ENCODE assay signal across 10 mouse cellular contexts in genomic region chr7:99966011-99966721, GRCm38 (mm10). TPM values are rescaled to one million over a fixed set of nuclear protein-coding genes. Genes with fewer than 3 reads are reported as not detected.
DNase-seq lines count a peak whose midpoint lies in the region; ATAC-seq and TF ChIP-seq lines count a peak whose summit lies in the region.
"Had no signal": no experiment of that assay in that cellular context is flagged by ENCODE, and none has a peak within 500 bp of the region (broad histone marks: within the 10 kb centered on the region; RNA-seq: fewer than 3 reads in every experiment).

No protein-coding gene starts in this region.

- H3K27ac ChIP-seq in lung, embryonic 14.5 days (ENCODE audit: low read depth), result peak overlapping the region; percentile 39; the same call in 1 of the 2 replicates
- H3K27ac ChIP-seq in limb, embryonic 14.5 days (replicated peaks; ENCODE audit: low read depth, low read length), result peak overlapping the region; percentile 43; the same call in 1 of the 2 replicates
- H3K27ac ChIP-seq in stomach, embryonic 16.5 days (ENCODE audit: low read length), result peak overlapping the region; percentile 40

- no peaks in the 10 kb centered on the region for H3K27me3 ChIP-seq in lung, embryonic 14.5 days (ENCODE audit: insufficient read depth, low read length)
- no peaks in the 10 kb centered on the region for H3K27me3 ChIP-seq in limb, embryonic 14.5 days (ENCODE audit: control insufficient read depth, insufficient read depth, low read length)
- H3K27me3 ChIP-seq in stomach, embryonic 16.5 days (ENCODE audit: control insufficient read depth, insufficient read depth, low read length), result no peaks in the 10 kb centered on the region

- no peak for TF ChIP-seq CTCF in lung, embryonic 14.5 days (IDR thresholded peaks at IDR 0.05; ENCODE audit: low read depth)

- 55% methylated on average over 9 of the region's 9 CpGs for WGBS in lung, embryonic 14.5 days
- WGBS in limb, embryonic 14.5 days, result 47% methylated on average over 9 of the region's 9 CpGs
- WGBS in stomach, embryonic 16.5 days, result 57% methylated on average over 9 of the region's 9 CpGs

- no peak overlapping the region for H3K4me2 ChIP-seq in lung, embryonic 14.5 days
- H3K4me2 ChIP-seq in limb, embryonic 14.5 days (replicated peaks; ENCODE audit: low read depth, low read length, severe bottlenecking), result no peak overlapping the region
- no peak overlapping the region; the same call in 1 of the 2 replicates for H3K4me2 ChIP-seq in stomach, embryonic 16.5 days (ENCODE audit: low read depth, low read length)

- TF ChIP-seq POLR2A in limb, embryonic 14.5 days (IDR thresholded peaks at IDR 0.05; ENCODE audit: borderline replicate concordance, extremely low read depth, insufficient read depth, insufficient read length), result no peak

- intact Hi-C loops in left cerebral cortex, postnatal 36 days (cut with DNase I), result loop anchor here (5.0 kb wide), 1 partner anchor 34 kb away; no protein-coding TSS in a partner anchor

- no peak overlapping the region for H3K4me3 ChIP-seq in lung, embryonic 14.5 days (ENCODE audit: low read depth, low read length)
- no peak overlapping the region for H3K4me3 ChIP-seq in limb, embryonic 14.5 days (replicated peaks; ENCODE audit: low read length)
- H3K4me3 ChIP-seq in stomach, embryonic 16.5 days (replicated peaks; ENCODE audit: low read length), result no peak overlapping the region

- no peaks in the 10 kb centered on the region for H3K9me3 ChIP-seq in lung, embryonic 14.5 days (ENCODE audit: low read depth, low read length)
- H3K9me3 ChIP-seq in limb, embryonic 14.5 days (ENCODE audit: control insufficient read depth, low read length), result no peaks in the 10 kb centered on the region
- H3K9me3 ChIP-seq in stomach, embryonic 16.5 days (replicated peaks; ENCODE audit: control insufficient read depth, low read length), result no peaks in the 10 kb centered on the region

- H3K4me1 ChIP-seq in lung, embryonic 14.5 days (ENCODE audit: insufficient read depth), result peaks cover 13% of the 10 kb centered on the region
- peaks cover 28% of the 10 kb centered on the region for H3K4me1 ChIP-seq in limb, embryonic 14.5 days (ENCODE audit: control insufficient read depth, insufficient read depth, low read length)
- peaks cover 32% of the 10 kb centered on the region for H3K4me1 ChIP-seq in stomach, embryonic 16.5 days (ENCODE audit: control insufficient read depth, insufficient read depth, low read length)

- peak; percentile 36 for DNase-seq in embryo, embryonic 10.5 days (ENCODE audit: low spot score)
- no peak for DNase-seq in embryo, embryonic 10 days (ENCODE audit: low spot score)
- peak; percentile 14 for DNase-seq in lung, embryonic 14.5 days
- no peak for DNase-seq in lung, postnatal 36 days
- DNase-seq in limb, embryonic 14.5 days (ENCODE audit: low spot score), result peak; percentile 38
- no peak for DNase-seq in adrenal gland, postnatal 10 days
- DNase-seq in left cerebral cortex, postnatal 36 days (ENCODE audit: low spot score in 2 of 2), result no peak
- DNase-seq: lung, adult 18-20 months had no signal

- H3K36me3 ChIP-seq in lung, embryonic 14.5 days (ENCODE audit: insufficient read depth), result no peaks in the 10 kb centered on the region
- H3K36me3 ChIP-seq in limb, embryonic 14.5 days (ENCODE audit: control insufficient read depth, insufficient read depth, low read length), result no peaks in the 10 kb centered on the region
- H3K36me3 ChIP-seq in stomach, embryonic 16.5 days (ENCODE audit: control insufficient read depth, insufficient read depth, low read length), result no peaks in the 10 kb centered on the region

- no peak for ATAC-seq in lung, embryonic 14.5 days (ENCODE audit: insufficient read depth)
- peak; percentile 53; the same call in 1 of the 2 replicates for ATAC-seq in limb, embryonic 14.5 days (ENCODE audit: low FRiP score, low read depth)
- no peak for ATAC-seq in stomach, embryonic 16.5 days (ENCODE audit: insufficient read depth, low FRiP score)

- H3K9ac ChIP-seq in lung, embryonic 14.5 days, result no peak overlapping the region
- no peak overlapping the region for H3K9ac ChIP-seq in limb, embryonic 14.5 days (ENCODE audit: low read depth, low read length, severe bottlenecking)
- no peak overlapping the region for H3K9ac ChIP-seq in stomach, embryonic 16.5 days (ENCODE audit: low read length)

RNA-seq across cellular contexts. Expression of gene Rnf169, which starts 14.1 kb away (rescaled TPM):
- 7.8 and 8.1 TPM in 2 replicates for polyA plus RNA-seq in lung, embryonic 14.5 days (2014; fragmentation: Nextera tagmentation; extraction: Ambion mirVana)
- polyA plus RNA-seq in limb, embryonic 14.5 days (2012; rRNA removed), result 9.7 and 10.5 TPM in 2 replicates
- 7.3 and 9.6 TPM in 2 replicates for polyA plus RNA-seq in limb, embryonic 14.5 days (2014; fragmentation: Nextera tagmentation; extraction: Ambion mirVana)
- polyA plus RNA-seq in stomach, embryonic 16.5 days (2015; fragmentation: Nextera tagmentation; extraction: Ambion mirVana), result 3.8 and 4.5 TPM in 2 replicates
- 10 to 100 TPM; 15.3 to 17.8 TPM for total RNA-seq in adrenal gland, postnatal 10 days (2021)
- 10 to 100 TPM; 49.1 to 49.3 TPM for total RNA-seq in left cerebral cortex, postnatal 36 days (2021)

RNA-seq across cellular contexts. Expression of gene Chrdl2, which starts 39.8 kb away (rescaled TPM):
- polyA plus RNA-seq in lung, embryonic 14.5 days (2014; fragmentation: Nextera tagmentation; extraction: Ambion mirVana), result 0.12 TPM in 1 of 2 replicates, not detected in the other
- polyA plus RNA-seq in limb, embryonic 14.5 days (2012; rRNA removed), result 4.0 and 4.6 TPM in 2 replicates
- polyA plus RNA-seq in limb, embryonic 14.5 days (2014; fragmentation: Nextera tagmentation; extraction: Ambion mirVana), result 2.1 and 2.6 TPM in 2 replicates
- polyA plus RNA-seq in stomach, embryonic 16.5 days (2015; fragmentation: Nextera tagmentation; extraction: Ambion mirVana), result 0.48 and 0.90 TPM in 2 replicates
- not detected for total RNA-seq in adrenal gland, postnatal 10 days (2021)
- total RNA-seq in left cerebral cortex, postnatal 36 days (2021), result under 1 TPM in 1 of 2 experiments, not detected in 1; 0.70 TPM
- total RNA-seq: granulocyte monocyte progenitor cell, adult 5-6 weeks had no signal

Comparison
In these comparisons a context has a peak if more than half of its experiments do, and no peak if none do; other contexts are left out.
1. DNase-seq: peak in embryo, embryonic 10.5 days (single experiment), lung, embryonic 14.5 days (single experiment) and limb, embryonic 14.5 days (single experiment); none in embryo, embryonic 10 days (single experiment), lung, postnatal 36 days (single experiment), adrenal gland, postnatal 10 days (single experiment) and left cerebral cortex, postnatal 36 days (0 of 2).
2. Peak in every context shown above with its lines, with median percentiles within 50 percentile points of each other: H3K27ac ChIP-seq.